Mouse (Mus musculus) heart, adult 2 months (tissue): ENCODE data around the gene Pja2.

Experiments
- CTCF ChIP-seq: fragments of 200-600 bp; IDR thresholded peaks from 2 replicates; pipeline ENCODE4 v1.8.1; 2022; ENCODE audit warnings: antibody characterized with exemption, mild to moderate bottlenecking, moderate library complexity
- EP300 ChIP-seq: fragments of 200-500 bp; IDR thresholded peaks from 2 replicates; pipeline ENCODE4 v1.6.1; 2011; ENCODE audit warnings: low read depth, low read length, control low read depth; ENCODE audit not compliant: insufficient read depth
- POLR2A ChIP-seq: fragments of 200-500 bp; IDR thresholded peaks from 2 replicates; pipeline ENCODE4 v1.6.1; 2011; ENCODE audit warnings: mild to moderate bottlenecking, low read depth, low read length, control low read depth; ENCODE audit not compliant: insufficient read depth

DNA sequence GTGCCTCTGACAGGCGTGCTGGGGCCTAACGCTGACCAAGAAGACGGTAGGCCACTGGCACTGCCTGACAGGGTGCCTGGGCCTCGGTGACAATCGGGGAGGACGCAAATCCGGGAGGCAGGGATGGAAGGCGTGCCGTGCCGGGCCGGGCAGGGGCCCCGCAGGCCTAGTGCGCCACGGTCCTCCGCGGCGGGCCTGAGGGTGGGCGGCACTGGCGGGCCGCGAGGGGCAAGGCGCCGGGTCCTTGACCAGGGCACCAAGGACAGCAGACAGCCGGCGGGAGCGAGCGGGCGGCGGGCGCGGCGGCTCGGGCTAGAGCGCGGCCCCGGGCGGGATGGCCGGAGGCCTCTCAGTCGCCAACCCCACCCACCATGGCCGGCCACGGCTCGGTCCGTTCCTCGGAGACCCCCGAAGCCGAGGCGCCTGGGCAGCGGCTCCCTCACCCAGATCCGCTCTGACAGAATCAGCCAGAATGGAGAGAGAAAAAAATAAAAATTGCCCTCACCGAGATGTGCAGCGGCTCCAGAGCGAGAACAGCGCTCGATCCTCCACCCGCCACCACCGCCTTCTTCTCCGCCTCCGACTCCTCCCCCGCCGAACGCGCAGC is 322 bp downstream of the Pja2 start:
- TF ChIP-seq POLR2A = peak; percentile 79
- TF ChIP-seq CTCF = no peak
- TF ChIP-seq EP300 = no peak
